Mouse (Mus musculus): ENCODE results near the gene Nbr1. TPM values are rescaled to one million over a fixed set of nuclear protein-coding genes. Genes with fewer than 3 reads are reported as not detected.
A peak's percentile ranks its signal among the peaks of the same experiment; 100 is the strongest.
"Not testable (repeated sequence)": the region's sequence is repeated elsewhere in the genome, so short reads cannot be mapped to it uniquely, and the experiment has no call there.

Gene Nbr1
- polyA plus RNA-seq, 1 experiment from 2014 or later = 62.6 TPM

DNA sequence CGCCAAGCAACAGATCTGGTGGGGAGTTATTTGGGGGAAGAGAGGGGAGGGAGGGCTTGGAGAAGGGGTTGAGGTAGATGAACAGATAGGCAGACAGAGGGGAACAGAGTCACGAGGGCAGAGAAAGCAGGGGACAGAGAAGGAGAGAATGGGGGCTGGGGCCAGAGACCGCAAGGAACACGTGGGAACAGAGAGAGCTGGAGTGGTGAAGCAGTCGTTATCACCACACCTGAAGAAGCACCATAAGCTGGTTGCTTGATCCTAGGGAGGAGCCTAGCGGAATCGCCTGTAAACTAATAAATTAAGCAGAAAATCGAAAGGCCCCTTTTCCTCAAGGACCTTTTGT is 74.7 kb downstream of the Nbr1 start:
- DNase-seq (ENCODE audit: low spot score) (no peak), ATAC-seq (replicated peaks; ENCODE audit: low FRiP score, low read depth) (peak; percentile 9)
- 2% methylated on average over 8 of the region's 8 CpGs for WGBS
- H3K9me3 ChIP-seq (replicated peaks; ENCODE audit: low read length) = no peaks in the 10 kb centered on the region
- TF ChIP-seq CTCF (IDR thresholded peaks at IDR 0.05; ENCODE audit: low read depth) = no peak
- peak overlapping the region; percentile 73 for H3K4me2 ChIP-seq (ENCODE audit: low read length)
- no peaks in the 10 kb centered on the region for H3K4me1 ChIP-seq (replicated peaks; ENCODE audit: insufficient read depth, low read length)
- H3K36me3 ChIP-seq (ENCODE audit: insufficient read depth, low read length) = no peaks in the 10 kb centered on the region
- H3K4me3 ChIP-seq (replicated peaks; ENCODE audit: low read depth, low read length) = peak overlapping the region; percentile 41
- H3K27me3 ChIP-seq (ENCODE audit: insufficient read depth, low read length) = no peaks in the 10 kb centered on the region
- peak overlapping the region; percentile 72 for H3K9ac ChIP-seq (ENCODE audit: low read depth, low read length)
- H3K27ac ChIP-seq = peak overlapping the region; percentile 99

DNA sequence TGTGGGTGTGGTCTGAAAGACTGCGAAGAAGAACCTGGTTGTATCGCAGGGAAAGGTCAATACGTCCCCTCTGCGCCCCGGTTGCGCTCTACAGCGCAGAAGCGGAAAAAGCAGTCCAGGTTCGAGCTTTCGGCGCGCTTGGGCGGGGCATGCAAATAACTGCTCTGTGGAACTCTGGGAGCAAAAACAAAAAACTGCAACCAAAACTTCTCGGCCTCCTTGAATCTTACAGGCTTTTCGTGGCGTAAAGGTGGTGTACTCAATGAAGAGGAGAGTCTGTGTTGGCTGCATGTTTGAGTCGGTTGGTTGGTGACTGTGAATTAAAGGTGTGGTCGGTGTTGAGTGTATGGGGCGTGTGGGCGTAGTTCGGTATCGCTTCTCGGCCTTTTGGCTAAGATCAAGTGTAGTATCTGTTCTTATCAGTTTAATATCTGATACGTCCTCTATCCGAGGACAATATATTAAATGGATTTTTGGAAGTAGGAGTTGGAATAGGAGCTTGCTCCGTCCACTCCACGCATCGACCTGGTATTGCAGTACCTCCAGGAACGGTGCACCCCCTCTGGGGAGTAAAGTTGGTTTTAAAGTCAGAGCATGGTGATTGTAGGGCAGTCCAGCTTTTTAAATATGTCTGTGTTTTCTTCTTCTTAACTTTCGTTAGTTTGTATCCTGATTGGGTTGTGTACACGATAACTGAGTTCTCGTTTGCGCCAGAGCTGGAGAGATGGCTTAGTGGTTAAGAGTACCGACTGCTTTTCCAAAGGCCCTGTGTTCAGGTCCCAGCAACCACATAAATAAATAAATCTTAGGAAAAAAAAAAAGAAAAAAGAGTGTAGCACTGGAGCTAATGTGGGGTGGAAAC is 75.3 kb downstream of the Nbr1 start, which contains the start of gene Rdm1:
Gene Rdm1, plus strand, starts transcription at position 201 of the 862 bp plus-strand sequence.
- 0% methylated on average over 33 of the region's 34 CpGs for WGBS
- H3K9ac ChIP-seq (ENCODE audit: low read depth, low read length) = peak within 1 kb of the TSS; percentile 72
- H3K36me3 ChIP-seq (ENCODE audit: insufficient read depth, low read length) = no peaks in the 10 kb centered on the region; the same call in 1 of the 2 replicates
- peak; percentile 87 for ATAC-seq (replicated peaks; ENCODE audit: low FRiP score, low read depth)
- H3K9me3 ChIP-seq (replicated peaks; ENCODE audit: low read length) = no peaks in the 10 kb centered on the region
- H3K4me1 ChIP-seq (replicated peaks; ENCODE audit: insufficient read depth, low read length) = no peaks in the 10 kb centered on the region
- DNase-seq (ENCODE audit: low spot score) = peak; percentile 97
- H3K27ac ChIP-seq = peak within 1 kb of the TSS; percentile 99
- H3K4me3 ChIP-seq (replicated peaks; ENCODE audit: low read depth, low read length) = peak within 1 kb of the TSS; percentile 44
- no peak for TF ChIP-seq CTCF (IDR thresholded peaks at IDR 0.05; ENCODE audit: low read depth)
- H3K27me3 ChIP-seq (ENCODE audit: insufficient read depth, low read length) = no peaks in the 10 kb centered on the region
- peak within 1 kb of the TSS; percentile 73 for H3K4me2 ChIP-seq (ENCODE audit: low read length)

DNA sequence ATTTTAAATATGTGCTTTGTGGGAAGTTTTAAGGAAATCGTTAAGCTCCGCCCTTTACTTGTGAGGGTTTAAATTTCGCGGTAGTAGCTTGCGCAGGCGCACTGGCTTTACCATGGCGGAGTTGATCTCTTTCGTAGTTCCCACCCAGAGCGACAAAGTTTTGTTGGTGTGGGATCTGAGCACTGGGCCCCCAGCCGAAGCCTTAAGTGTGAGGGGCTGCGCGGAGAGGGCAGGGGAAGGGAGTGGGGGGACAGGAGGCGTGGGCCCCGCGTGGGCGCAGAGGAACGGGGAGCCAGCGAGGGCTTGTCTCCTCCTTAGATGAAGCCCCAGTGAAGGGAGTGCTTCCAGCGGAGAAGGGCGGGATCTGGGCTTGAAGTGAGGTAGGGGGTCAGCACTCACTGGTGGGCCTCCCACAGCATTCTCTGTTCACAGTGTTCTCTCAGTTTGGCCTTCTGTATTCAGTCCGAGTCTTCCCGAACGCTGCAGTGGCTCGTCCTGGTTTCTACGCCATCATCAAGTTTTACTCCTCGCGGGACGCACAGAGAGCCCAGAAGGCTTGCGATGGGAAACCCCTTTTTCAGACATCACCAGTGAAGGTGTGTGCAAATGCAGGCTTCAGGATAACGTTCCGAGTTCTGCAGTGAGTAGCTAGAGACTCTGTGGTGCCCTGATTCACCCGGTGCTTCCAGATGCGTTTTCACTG is 76.1 kb downstream of the Nbr1 start:
- Histone ChIP-seq H3K4me2 (ENCODE audit: low read length) (peak overlapping the region; percentile 73), H3K9ac (ENCODE audit: low read depth, low read length) (peak overlapping the region; percentile 68), H3K4me1 (replicated peaks; ENCODE audit: insufficient read depth, low read length) (no peaks in the 10 kb centered on the region), H3K9me3 (replicated peaks; ENCODE audit: low read length) (no peaks in the 10 kb centered on the region), H3K4me3 (replicated peaks; ENCODE audit: low read depth, low read length) (peak overlapping the region; percentile 44), H3K36me3 (ENCODE audit: insufficient read depth, low read length) (no peaks in the 10 kb centered on the region; the same call in 1 of the 2 replicates), H3K27ac (peak overlapping the region; percentile 92), H3K27me3 (ENCODE audit: insufficient read depth, low read length) (no peaks in the 10 kb centered on the region)
- under 1% methylated on average over 33 of the region's 33 CpGs for WGBS
- ATAC-seq (replicated peaks; ENCODE audit: low FRiP score, low read depth) (peak; percentile 52), DNase-seq (ENCODE audit: low spot score) (no peak)
- TF ChIP-seq CTCF (IDR thresholded peaks at IDR 0.05; ENCODE audit: low read depth) = no peak

DNA sequence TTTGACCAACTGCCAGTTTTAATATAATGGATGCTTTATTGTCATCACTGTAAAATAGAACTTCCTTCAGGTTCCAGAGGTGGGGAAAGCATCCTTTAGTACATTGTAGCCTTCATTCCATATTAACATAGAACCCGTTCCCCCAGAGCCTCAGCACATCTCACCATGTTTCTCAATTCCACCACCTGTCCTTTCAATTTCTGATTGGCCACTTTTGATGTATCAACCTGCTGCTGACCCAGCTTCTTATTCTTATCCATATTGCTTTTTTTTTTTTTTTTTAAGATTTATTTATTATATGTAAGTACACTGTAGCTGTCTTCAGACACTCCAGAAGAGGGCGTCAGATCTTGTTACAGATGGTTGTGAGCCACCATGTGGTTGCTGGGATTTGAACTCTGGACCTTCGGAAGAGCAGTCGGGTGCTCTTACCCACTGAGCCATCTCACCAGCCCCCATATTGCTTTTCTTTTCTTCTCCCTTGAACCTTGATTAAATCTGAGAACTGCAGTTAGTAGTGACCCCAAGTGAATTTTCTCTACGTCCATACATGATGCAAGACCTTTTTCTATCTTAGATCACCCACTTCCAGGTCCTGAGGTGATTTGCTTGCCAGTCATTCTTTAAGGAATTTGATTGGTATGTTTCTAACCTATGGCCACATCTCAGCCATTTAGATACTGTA is 76.9 kb downstream of the Nbr1 start:
- DNase-seq (ENCODE audit: low spot score); H3K4me1 ChIP-seq (replicated peaks; ENCODE audit: insufficient read depth, low read length); H3K27ac ChIP-seq; ATAC-seq (replicated peaks; ENCODE audit: low FRiP score, low read depth); H3K9ac ChIP-seq (ENCODE audit: low read depth, low read length); H3K36me3 ChIP-seq (ENCODE audit: insufficient read depth, low read length); H3K9me3 ChIP-seq (replicated peaks; ENCODE audit: low read length); H3K27me3 ChIP-seq (ENCODE audit: insufficient read depth, low read length): not testable (repeated sequence)
- peak overlapping the region; percentile 73 for H3K4me2 ChIP-seq (ENCODE audit: low read length)
- H3K4me3 ChIP-seq (replicated peaks; ENCODE audit: low read depth, low read length) = peak overlapping the region; percentile 44
- WGBS = 69% methylated on average over 4 of the region's 5 CpGs

Other genes with a start within 250 kb of the Nbr1 start
- gene Becn1, start 249.9 kb upstream of the Nbr1 start, polyA plus RNA-seq (2015; fragmentation: Nextera tagmentation; extraction: Ambion mirVana) = 156 and 165 TPM in 2 replicates
- 102 and 104 TPM in 2 replicates for gene Psme3, start 235.9 kb upstream of the Nbr1 start, polyA plus RNA-seq (2015; fragmentation: Nextera tagmentation; extraction: Ambion mirVana)
- gene Aoc2, start 227.1 kb upstream of the Nbr1 start, polyA plus RNA-seq (2015; fragmentation: Nextera tagmentation; extraction: Ambion mirVana) = 0.37 and 0.58 TPM in 2 replicates
- gene Aoc3, start 221.5 kb upstream of the Nbr1 start, polyA plus RNA-seq (2015; fragmentation: Nextera tagmentation; extraction: Ambion mirVana) = 1.8 and 2.0 TPM in 2 replicates
- gene G6pc, start 184.6 kb upstream of the Nbr1 start, polyA plus RNA-seq (2015; fragmentation: Nextera tagmentation; extraction: Ambion mirVana) = 23.2 and 37.0 TPM in 2 replicates
- 58.4 and 66.0 TPM in 2 replicates for gene Aarsd1, start 134.5 kb upstream of the Nbr1 start, polyA plus RNA-seq (2015; fragmentation: Nextera tagmentation; extraction: Ambion mirVana)
- gene Gm27029, start 127.4 kb upstream of the Nbr1 start, polyA plus RNA-seq (2015; fragmentation: Nextera tagmentation; extraction: Ambion mirVana) = 4.0 and 4.5 TPM in 2 replicates
- gene Rundc1, start 127.1 kb upstream of the Nbr1 start, polyA plus RNA-seq (2015; fragmentation: Nextera tagmentation; extraction: Ambion mirVana) = 17.9 and 19.6 TPM in 2 replicates
- gene Ptges3l, start 126.8 kb upstream of the Nbr1 start, polyA plus RNA-seq (2015; fragmentation: Nextera tagmentation; extraction: Ambion mirVana) = 8.7 and 11.5 TPM in 2 replicates
- 396 and 448 TPM in 2 replicates for gene Rpl27, start 109.9 kb upstream of the Nbr1 start, polyA plus RNA-seq (2015; fragmentation: Nextera tagmentation; extraction: Ambion mirVana)
- gene Ifi35, start 103.7 kb upstream of the Nbr1 start, polyA plus RNA-seq (2015; fragmentation: Nextera tagmentation; extraction: Ambion mirVana) = 30.0 and 30.8 TPM in 2 replicates
- 10.3 and 11.1 TPM in 2 replicates for gene Rnd2, start 87.2 kb upstream of the Nbr1 start, polyA plus RNA-seq (2015; fragmentation: Nextera tagmentation; extraction: Ambion mirVana)
- 37.7 and 38.6 TPM in 2 replicates for gene Vat1, start 85.9 kb upstream of the Nbr1 start, polyA plus RNA-seq (2015; fragmentation: Nextera tagmentation; extraction: Ambion mirVana)
- gene Brca1, start 194 bp upstream of the Nbr1 start, polyA plus RNA-seq (2015; fragmentation: Nextera tagmentation; extraction: Ambion mirVana) = 4.2 and 6.3 TPM in 2 replicates
- gene Tmem106a, start 30.1 kb downstream of the Nbr1 start, polyA plus RNA-seq (2015; fragmentation: Nextera tagmentation; extraction: Ambion mirVana) = 19.4 and 20.9 TPM in 2 replicates
- gene Gm11634, start 47.1 kb downstream of the Nbr1 start, polyA plus RNA-seq (2015; fragmentation: Nextera tagmentation; extraction: Ambion mirVana) = 0.37 TPM in 1 of 2 replicates, not detected in the other
- 30.9 and 37.6 TPM in 2 replicates for gene Rdm1, start 75.0 kb downstream of the Nbr1 start, polyA plus RNA-seq (2015; fragmentation: Nextera tagmentation; extraction: Ambion mirVana)
- gene Arl4d, start 113.4 kb downstream of the Nbr1 start, polyA plus RNA-seq (2015; fragmentation: Nextera tagmentation; extraction: Ambion mirVana) = 7.0 and 7.9 TPM in 2 replicates
- 18.3 and 20.4 TPM in 2 replicates for gene Dhx8, start 180.8 kb downstream of the Nbr1 start, polyA plus RNA-seq (2015; fragmentation: Nextera tagmentation; extraction: Ambion mirVana)
- 42.6 and 44.7 TPM in 2 replicates for gene Etv4, start 233.2 kb downstream of the Nbr1 start, polyA plus RNA-seq (2015; fragmentation: Nextera tagmentation; extraction: Ambion mirVana)